ENCODE assay signal across 17 mouse cellular contexts in genomic region chr10:96635472-96635871, GRCm38 (mm10). TPM values are rescaled to one million over a fixed set of nuclear protein-coding genes. Genes with fewer than 3 reads are reported as not detected.
DNase-seq lines count a peak whose midpoint lies in the region; ATAC-seq and TF ChIP-seq lines count a peak whose summit lies in the region.
"Had no signal": no experiment of that assay in that cellular context is flagged by ENCODE, and none has a peak within 500 bp of the region (broad histone marks: within the 10 kb centered on the region; RNA-seq: fewer than 3 reads in every experiment).

No protein-coding gene starts in this region.

- WGBS in heart, embryonic 11.5 days (ENCODE audit: insufficient replicate concordance), result 24% methylated on average over 4 of the region's 4 CpGs
- WGBS in heart, embryonic 12.5 days, result 14% methylated on average over 4 of the region's 4 CpGs
- WGBS in lung, embryonic 14.5 days, result 7% methylated on average over 4 of the region's 4 CpGs
- WGBS in lung, adult 2 months, result 28% methylated on average over 4 of the region's 4 CpGs
- WGBS in stomach, embryonic 14.5 days, result 22% methylated on average over 4 of the region's 4 CpGs

- no peak for TF ChIP-seq POLR2A in lung, adult 2 months (IDR thresholded peaks at IDR 0.05; ENCODE audit: borderline replicate concordance, extremely low read depth, low read depth, low read length)

- H3K9ac ChIP-seq in heart, embryonic 11.5 days (ENCODE audit: low read depth, low read length), result no peak overlapping the region
- H3K9ac ChIP-seq in heart, embryonic 12.5 days, result no peak overlapping the region
- H3K9ac ChIP-seq in lung, embryonic 14.5 days, result no peak overlapping the region
- no peak overlapping the region for H3K9ac ChIP-seq in stomach, embryonic 14.5 days (replicated peaks; ENCODE audit: low read depth, low read length)
- H3K9ac ChIP-seq: embryonic facial prominence, embryonic 15.5 days; limb, embryonic 15.5 days; midbrain, embryonic 15.5 days had no signal

- no peaks in the 10 kb centered on the region for H3K36me3 ChIP-seq in heart, embryonic 11.5 days (ENCODE audit: control insufficient read depth, insufficient read depth, low read length)
- peaks cover 1% of the 10 kb centered on the region; the same call in 1 of the 2 replicates for H3K36me3 ChIP-seq in heart, embryonic 12.5 days
- H3K36me3 ChIP-seq in lung, embryonic 14.5 days (ENCODE audit: insufficient read depth), result no peaks in the 10 kb centered on the region
- H3K36me3 ChIP-seq in stomach, embryonic 14.5 days (ENCODE audit: control insufficient read depth, insufficient read depth, low read length), result no peaks in the 10 kb centered on the region
- H3K36me3 ChIP-seq: embryonic facial prominence, embryonic 15.5 days; limb, embryonic 15.5 days; midbrain, embryonic 15.5 days had no signal

- H3K4me1 ChIP-seq in heart, embryonic 11.5 days (ENCODE audit: control insufficient read depth, insufficient read depth, low read length), result peaks cover 5% of the 10 kb centered on the region; the same call in 1 of the 2 replicates
- H3K4me1 ChIP-seq in heart, embryonic 12.5 days (replicated peaks), result peaks cover 17% of the 10 kb centered on the region
- peaks cover 4% of the 10 kb centered on the region for H3K4me1 ChIP-seq in lung, embryonic 14.5 days (ENCODE audit: insufficient read depth)
- no peaks in the 10 kb centered on the region; the same call in none of the 2 replicates for H3K4me1 ChIP-seq in lung, adult 2 months (ENCODE audit: control insufficient read depth, insufficient read depth, low read length)
- H3K4me1 ChIP-seq in stomach, embryonic 14.5 days (ENCODE audit: control insufficient read depth, insufficient read depth, low read length), result peaks cover 8% of the 10 kb centered on the region

- H3K4me3 ChIP-seq in heart, embryonic 11.5 days (ENCODE audit: low read depth, low read length), result no peak overlapping the region
- H3K4me3 ChIP-seq in heart, embryonic 12.5 days, result no peak overlapping the region
- no peak overlapping the region for H3K4me3 ChIP-seq in lung, embryonic 14.5 days (ENCODE audit: low read depth, low read length)
- H3K4me3 ChIP-seq in lung, adult 2 months (replicated peaks; ENCODE audit: extremely low read depth, low read depth, low read length), result no peak overlapping the region
- no peak overlapping the region for H3K4me3 ChIP-seq in stomach, embryonic 14.5 days (ENCODE audit: low read depth, low read length)
- H3K4me3 ChIP-seq: embryonic facial prominence, embryonic 15.5 days; gastrocnemius, adult 2 months; limb, embryonic 15.5 days; midbrain, embryonic 15.5 days had no signal

- H3K27ac ChIP-seq in heart, embryonic 11.5 days (ENCODE audit: low read depth, low read length), result 0 out of 2 replicates have a peak overlapping the region, but pooled peaks have one; percentile 32
- H3K27ac ChIP-seq in heart, embryonic 12.5 days (ENCODE audit: poor library complexity, severe bottlenecking), result no peak overlapping the region
- H3K27ac ChIP-seq in lung, embryonic 14.5 days (ENCODE audit: low read depth), result peak overlapping the region; percentile 30; the same call in 1 of the 2 replicates
- peak overlapping the region; percentile 68; the same call in 1 of the 2 replicates for H3K27ac ChIP-seq in stomach, embryonic 14.5 days (ENCODE audit: low read length)
- H3K27ac ChIP-seq: embryonic facial prominence, embryonic 15.5 days; gastrocnemius, adult 2 months; limb, embryonic 15.5 days; midbrain, embryonic 15.5 days had no signal

- ATAC-seq in heart, embryonic 11.5 days (replicated peaks; ENCODE audit: insufficient number of reproducible peaks, low FRiP score, low TSS enrichment), result no peak
- no peak for ATAC-seq in heart, embryonic 12.5 days (ENCODE audit: insufficient number of reproducible peaks, low FRiP score)
- ATAC-seq in lung, embryonic 14.5 days (ENCODE audit: insufficient read depth), result peak; percentile 47; the same call in 1 of the 2 replicates
- peak; percentile 67 for ATAC-seq in CD4-positive, CD25-positive, alpha-beta regulatory T cell, adult 4 months
- peak; percentile 53; the same call in 1 of the 2 replicates for ATAC-seq in stomach, embryonic 14.5 days (ENCODE audit: insufficient number of reproducible peaks, insufficient read depth, low FRiP score, low read depth)
- ATAC-seq: forebrain, embryonic 14.5 days; midbrain, embryonic 15.5 days had no signal

- no peak overlapping the region for H3K4me2 ChIP-seq in heart, embryonic 11.5 days
- H3K4me2 ChIP-seq in heart, embryonic 12.5 days, result no peak overlapping the region
- H3K4me2 ChIP-seq in lung, embryonic 14.5 days, result no peak overlapping the region
- no peak overlapping the region for H3K4me2 ChIP-seq in stomach, embryonic 14.5 days (replicated peaks; ENCODE audit: low read depth, low read length)
- H3K4me2 ChIP-seq: embryonic facial prominence, embryonic 15.5 days; limb, embryonic 15.5 days; midbrain, embryonic 15.5 days had no signal

- no peaks in the 10 kb centered on the region for H3K9me3 ChIP-seq in heart, embryonic 11.5 days (replicated peaks; ENCODE audit: control insufficient read depth, low read length)
- no peaks in the 10 kb centered on the region for H3K9me3 ChIP-seq in heart, embryonic 12.5 days (replicated peaks)
- H3K9me3 ChIP-seq in lung, embryonic 14.5 days (ENCODE audit: low read depth, low read length), result no peaks in the 10 kb centered on the region
- no peaks in the 10 kb centered on the region for H3K9me3 ChIP-seq in stomach, embryonic 14.5 days (ENCODE audit: control insufficient read depth, low read depth, low read length)
- H3K9me3 ChIP-seq: embryonic facial prominence, embryonic 15.5 days; limb, embryonic 15.5 days; midbrain, embryonic 15.5 days had no signal

- no peaks in the 10 kb centered on the region for H3K27me3 ChIP-seq in heart, embryonic 11.5 days (ENCODE audit: control insufficient read depth, insufficient read depth, low read length)
- no peaks in the 10 kb centered on the region for H3K27me3 ChIP-seq in heart, embryonic 12.5 days (replicated peaks)
- no peaks in the 10 kb centered on the region for H3K27me3 ChIP-seq in lung, embryonic 14.5 days (ENCODE audit: insufficient read depth, low read length)
- H3K27me3 ChIP-seq in stomach, embryonic 14.5 days (ENCODE audit: control insufficient read depth, insufficient read depth, low read length), result no peaks in the 10 kb centered on the region
- H3K27me3 ChIP-seq: embryonic facial prominence, embryonic 15.5 days; limb, embryonic 15.5 days; midbrain, embryonic 15.5 days had no signal

- no peak for TF ChIP-seq CTCF in lung, embryonic 14.5 days (IDR thresholded peaks at IDR 0.05; ENCODE audit: low read depth)
- no peak for TF ChIP-seq CTCF in lung, adult 2 months (IDR thresholded peaks at IDR 0.05; ENCODE audit: insufficient read depth, low read length)

- peak; percentile 40 for DNase-seq in lung, embryonic 14.5 days
- DNase-seq in lung, adult 2 months, result no peak
- no peak for DNase-seq in layer of hippocampus, postnatal 36 days
- DNase-seq in retina, embryonic 14.5 days (ENCODE audit: low spot score), result no peak
- DNase-seq: gastrocnemius, adult 2 months; kidney, postnatal 10 days; lung, adult 18-20 months; right cerebral cortex, postnatal 25 days; thymus, adult 18-20 months had no signal

RNA-seq across cellular contexts. Expression of gene Btg1, which starts 18.7 kb away (rescaled TPM):
- 35.2 and 36.6 TPM in 2 replicates for polyA plus RNA-seq in heart, embryonic 11.5 days (2014; fragmentation: Nextera tagmentation; extraction: Ambion mirVana)
- 46.9 and 51.6 TPM in 2 replicates for polyA plus RNA-seq in heart, embryonic 12.5 days (2016; fragmentation: Nextera tagmentation; extraction: Ambion mirVana)
- polyA plus RNA-seq in lung, embryonic 14.5 days (2014; fragmentation: Nextera tagmentation; extraction: Ambion mirVana), result 67.4 and 67.5 TPM in 2 replicates
- 25.0 and 42.9 TPM in 2 replicates for polyA plus RNA-seq in lung, adult 2 months (2012; rRNA removed)
- polyA plus RNA-seq in CD4-positive, CD25-positive, alpha-beta regulatory T cell, adult 4 months (2017; shearing (Covaris generic)), result 100 to 1,000 TPM; 220 to 247 TPM
- 101 and 103 TPM in 2 replicates for polyA plus RNA-seq in stomach, embryonic 14.5 days (2014; fragmentation: Nextera tagmentation; extraction: Ambion mirVana)
- total RNA-seq in layer of hippocampus, postnatal 36 days (2021), result 10 to 100 TPM; 50.4 to 52.1 TPM

Comparison
In these comparisons a context has a peak if more than half of its experiments do, and no peak if none do; other contexts are left out.
1. ATAC-seq: peak in lung, embryonic 14.5 days (single experiment), CD4-positive, CD25-positive, alpha-beta regulatory T cell, adult 4 months (single experiment) and stomach, embryonic 14.5 days (single experiment); none in heart, embryonic 11.5 days (single experiment) and heart, embryonic 12.5 days (single experiment).